Mouse (Mus musculus): Measurements from ENCODE around the gene Trmt112. TPM values are rescaled to one million over a fixed set of nuclear protein-coding genes. Genes with fewer than 3 reads are reported as not detected.

The Trmt112 gene
- polyA plus RNA-seq, 1 experiment from 2014 or later = 136 TPM

DNA sequence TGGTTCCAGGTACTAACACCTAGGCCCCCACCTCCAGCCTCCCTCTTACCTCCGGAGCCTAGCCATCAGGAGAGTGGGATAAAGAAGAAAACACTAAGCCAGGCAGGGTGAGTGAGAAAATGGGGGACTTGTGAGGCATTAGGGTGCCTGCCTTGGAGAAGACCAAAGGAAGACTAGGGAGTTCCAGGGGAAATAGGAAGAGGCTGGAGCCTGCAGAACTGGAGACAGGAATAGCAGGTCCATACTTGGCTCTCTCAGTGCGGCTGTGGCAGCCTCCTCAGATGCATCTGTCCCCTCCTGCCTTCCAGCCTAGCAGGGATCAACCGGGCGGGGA is 23.6 kb downstream of the Trmt112 start:
- peaks cover 5% of the 10 kb centered on the region for H3K36me3 ChIP-seq
- ATAC-seq = no peak
- peaks cover 81% of the 10 kb centered on the region for H3K27me3 ChIP-seq
- peaks cover 20% of the 10 kb centered on the region for H3K4me1 ChIP-seq (replicated peaks)
- H3K9me3 ChIP-seq = no peaks in the 10 kb centered on the region
- 13% methylated on average over 4 of the region's 4 CpGs for WGBS
- no peak overlapping the region for H3K9ac ChIP-seq (replicated peaks)
- peak overlapping the region; percentile 43; the same call in 1 of the 2 replicates for H3K4me3 ChIP-seq (replicated peaks)
- H3K27ac ChIP-seq = no peak overlapping the region
- H3K4me2 ChIP-seq (replicated peaks) = peak overlapping the region; percentile 70

DNA sequence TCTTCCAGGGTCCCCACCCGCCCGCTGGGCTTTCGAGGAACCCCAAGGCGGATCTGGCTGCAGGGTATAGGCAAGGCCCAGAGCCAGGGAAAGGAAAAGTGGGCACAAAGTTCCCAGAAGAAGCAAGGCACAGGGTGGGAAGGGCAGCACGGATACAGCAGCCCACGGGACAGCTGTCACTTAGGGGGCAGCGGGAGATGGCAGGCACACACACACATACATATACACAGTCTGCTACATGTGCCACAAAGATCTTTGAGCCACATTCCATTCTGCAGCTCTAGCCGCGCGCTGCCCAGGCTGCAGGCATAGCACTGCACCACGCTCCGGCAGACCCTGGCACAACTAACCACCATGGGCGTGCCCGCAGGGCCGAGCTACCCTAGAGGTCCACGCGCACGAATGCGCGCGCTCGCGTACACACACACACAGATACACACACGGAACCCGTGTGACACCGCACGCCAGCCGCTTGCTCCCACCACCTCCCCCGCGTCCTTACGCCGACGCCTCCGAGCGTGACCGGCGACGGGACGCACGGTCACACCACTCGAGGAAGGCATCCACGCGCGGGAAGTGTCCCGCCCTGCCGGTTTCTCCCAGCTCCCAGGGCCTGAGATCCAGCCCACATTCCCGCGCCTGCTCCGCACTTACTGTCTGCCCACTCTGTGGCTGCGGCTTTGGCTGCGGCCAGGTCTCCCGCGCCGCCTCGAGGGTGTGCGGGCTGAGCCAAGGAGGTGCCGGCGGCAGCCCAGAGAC is 24.1 kb downstream of the Trmt112 start:
- no peak overlapping the region for H3K27ac ChIP-seq
- H3K9ac ChIP-seq (replicated peaks) = peak overlapping the region; percentile 57
- ATAC-seq = peak; percentile 69
- WGBS = 3% methylated on average over 58 of the region's 58 CpGs
- peaks cover 9% of the 10 kb centered on the region for H3K36me3 ChIP-seq
- H3K4me3 ChIP-seq (replicated peaks) = peak overlapping the region; percentile 43
- H3K9me3 ChIP-seq = no peaks in the 10 kb centered on the region
- H3K4me2 ChIP-seq (replicated peaks) = peak overlapping the region; percentile 70
- H3K27me3 ChIP-seq = peaks cover 76% of the 10 kb centered on the region
- H3K4me1 ChIP-seq (replicated peaks) = peaks cover 25% of the 10 kb centered on the region

DNA sequence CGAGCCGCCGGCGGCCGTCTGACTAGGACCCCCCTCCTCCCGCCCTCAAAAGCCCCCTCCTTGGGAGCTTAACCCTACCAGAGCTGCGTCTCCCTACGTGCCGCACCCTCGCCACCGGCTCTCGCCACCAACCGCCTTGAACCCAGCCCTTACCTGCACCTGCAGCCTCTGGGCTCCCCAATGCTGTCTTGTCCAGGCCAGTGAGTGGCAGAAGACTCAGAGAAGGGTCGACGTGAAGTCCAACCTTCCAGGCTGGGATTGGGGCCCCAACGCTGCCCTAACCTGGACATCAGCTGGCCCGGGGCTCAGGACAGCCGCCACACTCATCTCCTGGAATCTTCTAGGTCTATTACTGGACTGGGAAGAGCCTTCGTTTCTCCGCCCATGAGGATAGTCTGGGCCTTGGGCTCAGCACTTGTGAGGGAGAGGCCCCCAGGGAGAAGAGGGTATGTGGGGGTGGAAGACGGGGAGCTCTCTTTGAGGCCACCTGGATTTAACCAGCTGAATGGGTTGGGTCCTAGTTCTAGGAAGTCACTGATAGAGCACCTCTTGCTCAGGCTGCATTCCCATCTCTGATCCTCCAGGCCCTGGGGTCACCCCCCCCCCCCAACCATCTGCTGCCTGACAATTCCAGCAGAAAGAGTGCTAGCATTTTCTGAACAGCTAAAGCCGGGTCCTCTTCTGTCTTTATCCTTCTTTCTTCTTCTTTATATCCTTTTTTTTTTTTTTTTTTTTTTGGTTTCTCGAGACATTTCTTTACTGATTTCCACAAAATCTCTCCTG is 24.9 kb downstream of the Trmt112 start, which contains the start of gene Kcnk4:
Gene Kcnk4, minus strand, starts transcription at position 321 of the 783 bp plus-strand sequence.
- ATAC-seq = no peak
- H3K36me3 ChIP-seq = peaks cover 9% of the 10 kb centered on the region
- WGBS = 8% methylated on average over 23 of the region's 23 CpGs
- H3K9ac ChIP-seq (replicated peaks) = peak within 1 kb of the TSS; percentile 57
- peak within 1 kb of the TSS; percentile 70 for H3K4me2 ChIP-seq (replicated peaks)
- H3K27me3 ChIP-seq = peaks cover 68% of the 10 kb centered on the region
- H3K9me3 ChIP-seq = no peaks in the 10 kb centered on the region
- peaks cover 33% of the 10 kb centered on the region for H3K4me1 ChIP-seq (replicated peaks)
- H3K4me3 ChIP-seq (replicated peaks) = peak within 1 kb of the TSS; percentile 43
- no peak within 1 kb of the TSS for H3K27ac ChIP-seq

DNA sequence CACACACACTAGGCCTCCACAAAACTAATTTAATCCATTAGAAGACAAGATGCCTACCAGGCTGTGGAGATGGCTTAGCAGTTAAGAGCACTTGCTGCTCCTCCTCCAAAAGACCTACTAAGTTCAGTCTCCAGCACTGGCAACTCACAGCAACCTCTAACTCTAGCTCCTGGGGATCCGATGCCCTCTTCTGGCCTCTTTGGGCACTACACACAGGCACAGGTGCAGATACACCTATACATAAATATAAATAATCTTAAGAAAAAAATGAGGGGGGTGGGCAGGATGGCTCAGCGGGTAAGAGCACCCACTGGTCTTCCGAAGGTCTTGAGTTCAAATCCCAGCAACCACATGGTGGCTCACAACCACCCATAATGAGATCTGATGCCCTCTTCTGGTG is 26.8 kb downstream of the Trmt112 start:
- H3K36me3 ChIP-seq = peaks cover 9% of the 10 kb centered on the region
- no peak overlapping the region for H3K4me2 ChIP-seq (replicated peaks)
- no peak overlapping the region for H3K27ac ChIP-seq
- H3K4me1 ChIP-seq (replicated peaks) = peaks cover 50% of the 10 kb centered on the region
- H3K27me3 ChIP-seq = peaks cover 52% of the 10 kb centered on the region
- WGBS = 26% methylated on average over 3 of the region's 3 CpGs
- H3K9ac ChIP-seq (replicated peaks) = no peak overlapping the region
- no peak for ATAC-seq
- no peak overlapping the region for H3K4me3 ChIP-seq (replicated peaks)
- H3K9me3 ChIP-seq = no peaks in the 10 kb centered on the region

- H3K4me1 ChIP-seq (replicated peaks) = peaks cover 54% of the 10 kb centered on the region
- no peak overlapping the region for H3K4me3 ChIP-seq (replicated peaks)
- H3K36me3 ChIP-seq = peaks cover 9% of the 10 kb centered on the region
- ATAC-seq = no peak
- H3K27me3 ChIP-seq = peaks cover 37% of the 10 kb centered on the region
- H3K9me3 ChIP-seq = no peaks in the 10 kb centered on the region
- H3K9ac ChIP-seq (replicated peaks) = no peak overlapping the region; the same call in 1 of the 2 replicates
- WGBS = 80% methylated on average over 16 of the region's 16 CpGs
- H3K27ac ChIP-seq = no peak overlapping the region
- no peak overlapping the region for H3K4me2 ChIP-seq (replicated peaks)
These were observed 28.3 kb downstream of the Trmt112 start for GRCm38 (mm10) chr19:6937541-6938465.

- Histone ChIP-seq H3K9ac (replicated peaks) (peak overlapping the region; percentile 61), H3K27ac (no peak overlapping the region), H3K4me2 (replicated peaks) (peak overlapping the region; percentile 99), H3K9me3 (no peaks in the 10 kb centered on the region), H3K4me1 (replicated peaks) (peaks cover 52% of the 10 kb centered on the region), H3K27me3 (peaks cover 21% of the 10 kb centered on the region), H3K4me3 (replicated peaks) (peak overlapping the region; percentile 83; the same call in 1 of the 2 replicates), H3K36me3 (peaks cover 9% of the 10 kb centered on the region)
- 92% methylated on average over 20 of the region's 20 CpGs for WGBS
- ATAC-seq = no peak
These were observed 29.9 kb downstream of the Trmt112 start for GRCm38 (mm10) chr19:6939106-6940002.

DNA sequence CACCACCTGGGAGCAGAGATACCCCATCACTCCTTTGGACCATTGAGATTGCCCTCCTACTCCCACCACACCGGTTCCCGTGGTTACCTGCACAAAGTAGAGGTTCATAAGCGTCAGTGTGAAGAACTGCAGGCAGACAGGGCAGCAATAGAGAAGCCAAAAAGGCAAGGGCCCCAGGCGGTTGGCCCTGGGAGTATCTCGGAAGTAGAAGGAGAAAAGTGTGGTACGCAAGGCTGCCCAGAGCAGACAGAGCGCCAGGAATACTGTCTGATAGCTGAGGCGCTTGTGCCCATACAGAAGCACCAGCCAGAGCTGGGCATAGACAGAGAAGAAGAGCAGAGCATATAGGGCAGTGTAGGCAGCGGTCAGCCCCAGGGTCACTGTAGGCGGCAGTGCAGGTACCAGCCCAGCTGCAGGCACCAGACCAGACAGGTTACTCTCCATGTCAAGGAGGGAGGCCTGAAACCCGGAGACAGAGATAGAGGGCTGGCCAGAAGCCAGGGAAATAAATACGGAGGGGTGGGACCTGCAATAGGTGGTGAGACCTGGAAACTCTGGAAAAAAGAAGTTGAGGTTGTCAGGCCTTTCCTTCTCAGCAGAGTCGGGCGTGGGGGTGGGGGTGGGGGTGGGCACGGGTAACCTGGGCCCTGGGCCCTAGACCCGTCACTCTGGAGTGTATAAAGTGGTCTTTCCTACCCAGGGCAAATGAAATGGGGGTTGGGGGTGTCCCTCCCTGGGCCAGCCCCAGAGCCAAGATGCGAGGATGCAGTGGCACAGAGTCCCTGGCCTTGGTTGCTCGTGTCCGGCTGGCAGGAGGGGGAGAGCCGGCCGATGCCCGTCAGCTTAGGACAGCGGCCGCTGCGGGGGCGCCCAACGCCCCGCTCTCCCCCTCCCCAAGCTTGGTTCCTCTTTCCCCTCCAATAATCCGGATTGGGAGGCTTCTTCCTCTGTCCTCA is 31.2 kb downstream of the Trmt112 start:
- Histone ChIP-seq H3K9ac (replicated peaks) (peak overlapping the region; percentile 96), H3K4me2 (replicated peaks) (peak overlapping the region; percentile 99), H3K27ac (peak overlapping the region; percentile 98), H3K36me3 (peaks cover 12% of the 10 kb centered on the region), H3K4me1 (replicated peaks) (peaks cover 50% of the 10 kb centered on the region), H3K4me3 (replicated peaks) (peak overlapping the region; percentile 83), H3K27me3 (peaks cover 8% of the 10 kb centered on the region), H3K9me3 (no peaks in the 10 kb centered on the region)
- peak; percentile 60 for ATAC-seq
- WGBS = 22% methylated on average over 29 of the region's 29 CpGs

- peak within 1 kb of the TSS; percentile 98 for H3K27ac ChIP-seq
- H3K27me3 ChIP-seq = no peaks in the 10 kb centered on the region
- peak; percentile 83 for ATAC-seq
- H3K9ac ChIP-seq (replicated peaks) = peak within 1 kb of the TSS; percentile 96
- H3K9me3 ChIP-seq = no peaks in the 10 kb centered on the region
- H3K4me3 ChIP-seq (replicated peaks) = peak within 1 kb of the TSS; percentile 83
- peaks cover 50% of the 10 kb centered on the region for H3K4me1 ChIP-seq (replicated peaks)
- WGBS = under 1% methylated on average over 83 of the region's 83 CpGs
- H3K36me3 ChIP-seq = peaks cover 13% of the 10 kb centered on the region
- H3K4me2 ChIP-seq (replicated peaks) = peak within 1 kb of the TSS; percentile 99
These were observed 32.1 kb downstream of the Trmt112 start, which contains the start of gene Bad for GRCm38 (mm10) chr19:6941372-6942248. Gene Bad, plus strand, starts transcription at chr19:6941861.

- H3K36me3 ChIP-seq = peaks cover 13% of the 10 kb centered on the region
- WGBS = under 1% methylated on average over 27 of the region's 27 CpGs
These were observed 32.8 kb downstream of the Trmt112 start, which contains the start of gene Gpr137 for GRCm38 (mm10) chr19:6942249-6942691. Gene Gpr137, minus strand, starts transcription at chr19:6942480.

More at GRCm38 (mm10) chr19:6942249-6942691, 32.8 kb downstream of the Trmt112 start, which contains the start of gene Gpr137:
- Histone ChIP-seq H3K27ac (peak within 1 kb of the TSS; percentile 98), H3K9me3 (no peaks in the 10 kb centered on the region), H3K4me1 (replicated peaks) (peaks cover 50% of the 10 kb centered on the region), H3K9ac (replicated peaks) (peak within 1 kb of the TSS; percentile 96), H3K27me3 (no peaks in the 10 kb centered on the region), H3K4me2 (replicated peaks) (peak within 1 kb of the TSS; percentile 99), H3K4me3 (replicated peaks) (peak within 1 kb of the TSS; percentile 83)
- ATAC-seq = peak; percentile 85

Measured in midbrain, embryonic 13.5 days (tissue).